Mouse (Mus musculus) kidney, embryonic 14.5 days (tissue): ENCODE measurements around the gene Pip5k1c. TPM values are rescaled to one million over a fixed set of nuclear protein-coding genes. Genes with fewer than 3 reads are reported as not detected.
A peak's percentile ranks its signal among the peaks of the same experiment; 100 is the strongest.

ENCODE experiments used
- ATAC-seq: fragments of 200-750 bp; cut with Nextera tagmentation; 2 replicates; pipeline ENCODE4 v1.8.0; 2017; ENCODE audit warnings: moderate number of reproducible peaks, mild to moderate bottlenecking, moderate TSS enrichment, moderate library complexity; ENCODE audit not compliant: low FRiP score, low TSS enrichment
- H3K27ac ChIP-seq: fragments of 300-500 bp; sonication (generic); 2 replicates; pipeline ENCODE4 v1.5.1; 2014; ENCODE audit warnings: low read depth, mild to moderate bottlenecking, low read length, moderate library complexity, mixed read lengths
- H3K27me3 ChIP-seq: fragments of 300-500 bp; sonication (generic); 2 replicates; pipeline ENCODE4 v1.6.1; 2014; ENCODE audit warnings: mild to moderate bottlenecking, low read length; ENCODE audit not compliant: control insufficient read depth, insufficient read depth
- H3K36me3 ChIP-seq: fragments of 300-500 bp; sonication (generic); 2 replicates; pipeline ENCODE4 v1.6.1; 2014; ENCODE audit warnings: low read length, mixed read lengths; ENCODE audit not compliant: control insufficient read depth, insufficient read depth
- H3K4me1 ChIP-seq: fragments of 300-500 bp; sonication (generic); 2 replicates; pipeline ENCODE4 v1.6.1; 2014; ENCODE audit warnings: low read length, mixed read lengths; ENCODE audit not compliant: control insufficient read depth, insufficient read depth
- H3K4me2 ChIP-seq: fragments of 300-500 bp; sonication (generic); replicated peaks from 2 replicates; pipeline ENCODE4 v1.6.1; 2014; ENCODE audit warnings: low read depth, mild to moderate bottlenecking, low read length
- H3K4me3 ChIP-seq: fragments of 300-500 bp; sonication (generic); 2 replicates; pipeline ENCODE4 v1.5.1; 2014; ENCODE audit warnings: mild to moderate bottlenecking, low read length
- H3K9ac ChIP-seq: fragments of 300-500 bp; sonication (generic); 2 replicates; pipeline ENCODE4 v1.6.1; 2014; ENCODE audit warnings: low read depth, mild to moderate bottlenecking, low read length, moderate library complexity
- H3K9me3 ChIP-seq: fragments of 300-500 bp; sonication (generic); 2 replicates; pipeline ENCODE4 v1.6.1; 2016; ENCODE audit warnings: low read length; ENCODE audit not compliant: control insufficient read depth
- WGBS: fragments of 180-500 bp; shearing (Covaris S2); extraction: QIAGEN DNeasy Blood & Tissue Kit; methylation state at CpG from one replicate; pipeline ENCODE4 v1.1.7; 2014; 5-methylcytosine and 5-hydroxymethylcytosine counted together
- microRNA-seq: library from miRNA; unstranded; fragments of <30 nt; microRNA quantifications from one replicate; pipeline ENCODE4, GENCODE M21; 2016
- polyA plus RNA-seq: library from polyadenylated mRNA; unstranded; fragments of >200 nt; fragmentation: Nextera tagmentation; extraction: Ambion mirVana; gene quantifications from 2 replicates; pipeline ENCODE4 v1.2.1, GENCODE M21; 2014

The Pip5k1c gene
- polyA plus RNA-seq, 1 experiment from 2014 or later, result 60.7 TPM

- Histone ChIP-seq H3K36me3 (peaks cover 27% of the 10 kb centered on the region), H3K27ac (no peak overlapping the region), H3K4me3 (peak overlapping the region; percentile 34), H3K4me2 (peak overlapping the region; percentile 68), H3K4me1 (peaks cover 28% of the 10 kb centered on the region), H3K27me3 (peaks cover 14% of the 10 kb centered on the region), H3K9ac (peak overlapping the region; percentile 45), H3K9me3 (no peaks in the 10 kb centered on the region)
- peak; percentile 22 for ATAC-seq
- WGBS, result 9% methylated on average over 54 of the region's 54 CpGs
These were observed 70.9 kb downstream of the Pip5k1c start for GRCm38 (mm10) chr10:81363436-81364346.

GRCm38 (mm10) chr10:81364666-81365065 lies 71.9 kb downstream of the Pip5k1c start:
- peak overlapping the region; percentile 68 for H3K4me2 ChIP-seq
- H3K4me1 ChIP-seq, result peaks cover 28% of the 10 kb centered on the region
- 11% methylated on average over 28 of the region's 28 CpGs for WGBS
- H3K27ac ChIP-seq, result no peak overlapping the region
- 0 out of 2 replicates have a peak, but pooled peaks have one; percentile 5 for ATAC-seq
- peak overlapping the region; percentile 28; the same call in 1 of the 2 replicates for H3K9ac ChIP-seq
- H3K27me3 ChIP-seq, result peaks cover 14% of the 10 kb centered on the region
- H3K9me3 ChIP-seq, result no peaks in the 10 kb centered on the region
- H3K36me3 ChIP-seq, result peaks cover 36% of the 10 kb centered on the region
- H3K4me3 ChIP-seq, result peak overlapping the region; percentile 34

GRCm38 (mm10) chr10:81365073-81365472 lies 72.3 kb downstream of the Pip5k1c start:
- H3K27ac ChIP-seq, result no peak overlapping the region

GRCm38 (mm10) chr10:81365672-81366476 lies 73.1 kb downstream of the Pip5k1c start, which contains the start of gene 4930404N11Rik:
Gene 4930404N11Rik (minus strand): TSS chr10:81365816.
- Histone ChIP-seq H3K4me1 (peaks cover 24% of the 10 kb centered on the region), H3K36me3 (peaks cover 48% of the 10 kb centered on the region), H3K4me3 (peak within 1 kb of the TSS; percentile 34), H3K4me2 (peak within 1 kb of the TSS; percentile 68), H3K27me3 (peaks cover 14% of the 10 kb centered on the region), H3K9ac (peak within 1 kb of the TSS; percentile 28; the same call in 1 of the 2 replicates), H3K27ac (no peak within 1 kb of the TSS), H3K9me3 (no peaks in the 10 kb centered on the region)
- ATAC-seq, result no peak
- WGBS, result 33% methylated on average over 12 of the region's 12 CpGs

More at GRCm38 (mm10) chr10:81365073-81365472, 72.3 kb downstream of the Pip5k1c start:
- H3K27me3 ChIP-seq, result peaks cover 14% of the 10 kb centered on the region
- 0 out of 2 replicates have a peak, but pooled peaks have one; percentile 5 for ATAC-seq
- no peaks in the 10 kb centered on the region for H3K9me3 ChIP-seq
- 36% methylated on average over 4 of the region's 4 CpGs for WGBS
- H3K36me3 ChIP-seq, result peaks cover 40% of the 10 kb centered on the region
- H3K4me3 ChIP-seq, result peak overlapping the region; percentile 34; the same call in 1 of the 2 replicates
- H3K9ac ChIP-seq, result no peak overlapping the region
- H3K4me1 ChIP-seq, result peaks cover 28% of the 10 kb centered on the region
- peak overlapping the region; percentile 68; the same call in 1 of the 2 replicates for H3K4me2 ChIP-seq

GRCm38 (mm10) chr10:81366477-81367206 lies 73.9 kb downstream of the Pip5k1c start:
- Histone ChIP-seq H3K9ac (no peak overlapping the region), H3K4me2 (no peak overlapping the region), H3K27me3 (peaks cover 14% of the 10 kb centered on the region), H3K9me3 (no peaks in the 10 kb centered on the region), H3K4me1 (peaks cover 23% of the 10 kb centered on the region), H3K27ac (no peak overlapping the region), H3K36me3 (peaks cover 56% of the 10 kb centered on the region), H3K4me3 (no peak overlapping the region)
- no peak for ATAC-seq
- WGBS, result 89% methylated on average over 6 of the region's 6 CpGs

GRCm38 (mm10) chr10:81367207-81367495 lies 74.4 kb downstream of the Pip5k1c start:
- Histone ChIP-seq H3K36me3 (peaks cover 59% of the 10 kb centered on the region), H3K4me3 (no peak overlapping the region), H3K4me1 (peaks cover 23% of the 10 kb centered on the region), H3K27me3 (peaks cover 14% of the 10 kb centered on the region), H3K9ac (no peak overlapping the region), H3K4me2 (no peak overlapping the region), H3K9me3 (no peaks in the 10 kb centered on the region), H3K27ac (no peak overlapping the region)
- ATAC-seq, result no peak
- WGBS, result 87% methylated on average over 6 of the region's 6 CpGs

Small RNA genes lying within 50 kb of the gene (microRNA-seq; reads per million reads assigned to microRNA genes)
- gene Mir3057, result 10.7 reads per million, percentile 28 among the genes with 10 or more reads in this experiment

Other genes with a start within 250 kb of the Pip5k1c start
- gene Sgta, start 232.8 kb upstream of the Pip5k1c start, polyA plus RNA-seq, result 140 and 196 TPM in 2 replicates
- gene Thop1, start 222.9 kb upstream of the Pip5k1c start, polyA plus RNA-seq, result 50.6 and 58.9 TPM in 2 replicates
- 0.11 and 0.24 TPM in 2 replicates for gene Creb3l3, start 194.1 kb upstream of the Pip5k1c start, polyA plus RNA-seq
- gene Map2k2, start 187.0 kb upstream of the Pip5k1c start, polyA plus RNA-seq, result 187 and 208 TPM in 2 replicates
- gene Zbtb7a, start 157.7 kb upstream of the Pip5k1c start, polyA plus RNA-seq, result 16.1 and 18.1 TPM in 2 replicates
- 45.3 and 48.4 TPM in 2 replicates for gene Pias4, start 125.0 kb upstream of the Pip5k1c start, polyA plus RNA-seq
- 465 and 473 TPM in 2 replicates for gene Eef2, start 116.3 kb upstream of the Pip5k1c start, polyA plus RNA-seq
- gene Dapk3, start 110.0 kb upstream of the Pip5k1c start, polyA plus RNA-seq, result 45.7 and 58.0 TPM in 2 replicates
- gene 4930442H23Rik, start 109.1 kb upstream of the Pip5k1c start, polyA plus RNA-seq, result not detected in 2 replicates
- gene Nmrk2, start 90.9 kb upstream of the Pip5k1c start, polyA plus RNA-seq, result not detected in 2 replicates
- 0.19 and 0.23 TPM in 2 replicates for gene Atcay, start 62.1 kb upstream of the Pip5k1c start, polyA plus RNA-seq
- 4.5 and 4.7 TPM in 2 replicates for gene Zfr2, start 59.8 kb upstream of the Pip5k1c start, polyA plus RNA-seq
- gene Matk, start 40.0 kb upstream of the Pip5k1c start, polyA plus RNA-seq, result 5.4 and 7.0 TPM in 2 replicates
- 240 and 276 TPM in 2 replicates for gene Mrpl54, start 26.0 kb upstream of the Pip5k1c start, polyA plus RNA-seq
- gene Apba3, start 26.0 kb upstream of the Pip5k1c start, polyA plus RNA-seq, result 51.4 and 52.7 TPM in 2 replicates
- gene Tjp3, start 1.4 kb upstream of the Pip5k1c start, polyA plus RNA-seq, result 7.6 and 11.6 TPM in 2 replicates
- 21.4 and 29.6 TPM in 2 replicates for gene Cactin, start 28.1 kb downstream of the Pip5k1c start, polyA plus RNA-seq
- 8.7 and 10.1 TPM in 2 replicates for gene Tbxa2r, start 35.8 kb downstream of the Pip5k1c start, polyA plus RNA-seq
- 0.05 and 0.07 TPM in 2 replicates for gene Gipc3, start 50.3 kb downstream of the Pip5k1c start, polyA plus RNA-seq
- gene Hmg20b, start 57.5 kb downstream of the Pip5k1c start, polyA plus RNA-seq, result 115 and 119 TPM in 2 replicates
- gene Mfsd12, start 64.5 kb downstream of the Pip5k1c start, polyA plus RNA-seq, result 4.1 and 4.6 TPM in 2 replicates
- gene 4930404N11Rik, start 72.9 kb downstream of the Pip5k1c start, polyA plus RNA-seq, result 0.14 and 0.30 TPM in 2 replicates
- 101 and 108 TPM in 2 replicates for gene Fzr1, start 85.6 kb downstream of the Pip5k1c start, polyA plus RNA-seq
- 59.2 and 73.9 TPM in 2 replicates for gene Dohh, start 91.5 kb downstream of the Pip5k1c start, polyA plus RNA-seq
- gene Gm48551, start 91.5 kb downstream of the Pip5k1c start, polyA plus RNA-seq, result 3.5 and 3.8 TPM in 2 replicates
- 0.61 and 1.5 TPM in 2 replicates for gene Gm48552, start 96.0 kb downstream of the Pip5k1c start, polyA plus RNA-seq
- 14.9 and 16.4 TPM in 2 replicates for gene Smim24, start 100.1 kb downstream of the Pip5k1c start, polyA plus RNA-seq
- 47.3 and 59.0 TPM in 2 replicates for gene Nfic, start 162.7 kb downstream of the Pip5k1c start, polyA plus RNA-seq
- gene Celf5, start 189.7 kb downstream of the Pip5k1c start, polyA plus RNA-seq, result 0.28 and 0.36 TPM in 2 replicates
- 59.1 and 76.6 TPM in 2 replicates for gene Ncln, start 203.4 kb downstream of the Pip5k1c start, polyA plus RNA-seq
- 0.41 and 0.54 TPM in 2 replicates for gene S1pr4, start 207.2 kb downstream of the Pip5k1c start, polyA plus RNA-seq
- 0.23 and 0.60 TPM in 2 replicates for gene Gna15, start 231.3 kb downstream of the Pip5k1c start, polyA plus RNA-seq